Mouse (Mus musculus) layer of hippocampus, adult 18-20 months (tissue): Measurements from ENCODE around the gene Sh3bgrl2. TPM values are rescaled to one million over a fixed set of nuclear protein-coding genes. Genes with fewer than 3 reads are reported as not detected.

Experiments
- DNase-seq, 2 experiments: peaks; one replicate each; pipeline ENCODE4 v3.0.0; 2022; ENCODE audit warnings: low spot score in 2 of 2
- total RNA-seq, 2 experiments: library from RNA; stranded (reverse); gene quantifications; 2 replicates each; pipeline ENCODE4 v1.2.3; 2021

The Sh3bgrl2 gene
- total RNA-seq, 2 experiments from 2014 or later, result 28.9 to 33.1 TPM

- no peak for DNase-seq
Observed at GRCm38 (mm10) chr9:83624193-83624592, 76.1 kb downstream of the Sh3bgrl2 start.

- DNase-seq, result no peak
Observed at GRCm38 (mm10) chr9:83625085-83625484, 77.0 kb downstream of the Sh3bgrl2 start.

- DNase-seq, result no peak
Observed at GRCm38 (mm10) chr9:83628669-83629612, 80.8 kb downstream of the Sh3bgrl2 start.

GRCm38 (mm10) chr9:83630341-83630740, 82.2 kb downstream of the Sh3bgrl2 start:
- no peak for DNase-seq

- DNase-seq, result no peak
Observed at GRCm38 (mm10) chr9:83631920-83632319, 83.8 kb downstream of the Sh3bgrl2 start.

GRCm38 (mm10) chr9:83634703-83635102, 86.6 kb downstream of the Sh3bgrl2 start:
- DNase-seq, result no peak

GRCm38 (mm10) chr9:83635997-83636396, 87.9 kb downstream of the Sh3bgrl2 start:
- DNase-seq, result no peak

GRCm38 (mm10) chr9:83643139-83643538, 95.0 kb downstream of the Sh3bgrl2 start:
- DNase-seq, result no peak

GRCm38 (mm10) chr9:83643833-83644232, 95.7 kb downstream of the Sh3bgrl2 start:
- no peak for DNase-seq

GRCm38 (mm10) chr9:83646215-83646614, 98.1 kb downstream of the Sh3bgrl2 start:
- no peak for DNase-seq

GRCm38 (mm10) chr9:83646691-83647090, 98.6 kb downstream of the Sh3bgrl2 start:
- peak in 1 of 2 experiments; percentile 15 for DNase-seq

- DNase-seq, result no peak
Observed at GRCm38 (mm10) chr9:83647919-83648705, 100.0 kb downstream of the Sh3bgrl2 start.

- DNase-seq, result no peak
Observed at GRCm38 (mm10) chr9:83648733-83649132, 100.6 kb downstream of the Sh3bgrl2 start.

GRCm38 (mm10) chr9:83652015-83652414, 103.9 kb downstream of the Sh3bgrl2 start:
- no peak for DNase-seq

GRCm38 (mm10) chr9:83652590-83653172, 104.6 kb downstream of the Sh3bgrl2 start:
- DNase-seq, result no peak

GRCm38 (mm10) chr9:83654601-83655000, 106.5 kb downstream of the Sh3bgrl2 start:
- no peak for DNase-seq

- no peak for DNase-seq
Observed at GRCm38 (mm10) chr9:83656960-83657651, 109.0 kb downstream of the Sh3bgrl2 start.

GRCm38 (mm10) chr9:83657652-83658002, 109.5 kb downstream of the Sh3bgrl2 start:
- no peak for DNase-seq

GRCm38 (mm10) chr9:83659081-83659480, 111.0 kb downstream of the Sh3bgrl2 start:
- no peak for DNase-seq

GRCm38 (mm10) chr9:83661811-83662210, 113.7 kb downstream of the Sh3bgrl2 start:
- DNase-seq, result no peak
